Mouse (Mus musculus) C2C12 (cell line): Measurements from ENCODE around the gene Gm9821.

ENCODE experiments used
- CEBPB ChIP-seq: IDR thresholded peaks from one replicate; pipeline ENCODE4 v1.6.1; 2011; ENCODE audit warnings: low read depth, mild to moderate bottlenecking, control low read depth, moderate library complexity
- CTCF ChIP-seq: IDR thresholded peaks from one replicate; pipeline ENCODE4 v1.5.1; 2011; ENCODE audit not compliant: control insufficient read depth, insufficient read depth, insufficient read length
- MAX ChIP-seq: IDR thresholded peaks from one replicate; pipeline ENCODE4 v1.6.1; 2011; ENCODE audit warnings: mild to moderate bottlenecking, control low read depth
- MYOG ChIP-seq: IDR thresholded peaks from one replicate; pipeline ENCODE4 v1.6.1; 2011; ENCODE audit not compliant: control insufficient read depth, insufficient read length; ENCODE audit errors: extremely low read depth
- USF1 ChIP-seq: IDR thresholded peaks from one replicate; pipeline ENCODE4 v1.6.1; 2011; ENCODE audit warnings: low read depth, mild to moderate bottlenecking, control low read depth, moderate library complexity

DNA sequence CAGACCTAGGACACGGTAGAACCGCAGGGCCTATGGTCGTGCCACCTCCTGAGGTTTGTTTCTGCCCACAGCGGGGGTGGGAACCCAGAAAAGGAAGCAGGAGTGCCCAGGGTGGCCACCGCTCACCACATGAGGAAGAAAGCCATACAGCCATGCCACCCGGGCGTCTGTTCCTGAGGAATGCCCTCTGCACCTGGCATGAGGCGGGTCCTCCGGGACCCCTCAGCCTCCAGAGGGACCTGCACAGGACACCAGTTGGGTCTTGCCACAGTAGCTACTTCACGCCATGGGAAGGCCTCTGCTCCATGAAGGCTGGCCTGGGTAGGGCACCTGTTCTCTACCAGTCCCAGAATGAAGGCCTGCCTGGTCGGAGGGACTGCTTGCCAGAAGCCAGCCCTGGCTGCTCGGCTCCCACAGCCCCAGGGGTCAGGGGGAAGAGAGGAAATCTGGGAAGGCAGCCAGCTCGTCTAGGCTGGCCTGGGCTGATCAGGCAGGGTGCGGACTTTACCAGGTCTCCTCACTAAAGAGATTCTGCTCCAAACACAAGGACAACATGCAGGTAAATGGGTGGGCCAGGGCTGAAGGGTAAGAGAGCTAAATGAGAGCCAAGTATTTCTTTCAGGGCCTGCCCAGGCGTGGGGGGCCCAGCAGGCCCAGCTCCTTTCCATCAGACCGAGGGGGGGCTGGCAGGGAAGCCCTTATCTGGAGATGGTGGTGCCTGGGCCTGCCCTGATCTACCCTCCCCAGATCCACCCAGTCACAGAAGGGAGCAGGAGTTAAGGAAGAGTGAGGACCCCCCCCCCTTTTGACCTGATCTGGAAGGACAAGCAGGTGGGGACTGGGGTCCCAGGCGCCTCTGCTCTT is 4.1 kb downstream of the Gm9821 start:
- TF ChIP-seq CTCF (no peak), MAX (no peak), USF1 (no peak), CEBPB (no peak), MYOG (no peak)
